Comparison of ENCODE assay signal across 16 mouse cellular contexts in the genomic region with DNA sequence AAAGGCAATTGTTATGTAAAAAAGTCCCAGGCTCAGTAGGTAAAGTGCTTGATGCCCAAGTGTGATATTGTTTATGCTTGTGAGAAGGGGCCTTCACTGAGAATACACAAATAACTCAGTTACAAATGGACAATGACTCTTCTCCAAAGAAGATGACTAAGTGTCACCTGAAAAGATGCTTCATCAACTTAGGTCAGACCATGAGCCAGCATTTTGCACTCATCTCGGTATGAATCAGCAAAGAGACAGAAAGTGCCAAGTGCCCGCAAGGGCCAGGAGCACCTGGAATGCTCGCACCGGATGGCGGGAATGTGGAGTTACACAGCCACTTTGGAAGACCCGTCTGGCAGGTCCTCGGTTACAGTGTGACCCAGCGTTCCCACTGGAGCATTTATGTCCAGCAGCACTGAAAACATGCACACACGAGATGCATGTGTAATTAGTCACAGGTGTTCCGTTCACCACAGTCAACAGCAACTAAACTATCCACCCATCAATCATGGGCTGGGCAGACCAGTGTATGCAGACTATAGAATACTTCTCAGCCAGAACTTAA.
A peak's percentile ranks its signal among the peaks of the same experiment; 100 is the strongest.
DNase-seq lines count a peak whose midpoint lies in the region.
"Had no signal": no experiment of that assay in that cellular context is flagged by ENCODE, and none has a peak within 500 bp of the region (broad histone marks: within the 10 kb centered on the region; RNA-seq: fewer than 3 reads in every experiment).

No protein-coding gene starts in this region.

- peak; percentile 5 for DNase-seq in adrenal gland, adult 2 months
- no peak for DNase-seq in adrenal gland, adult (ENCODE audit: inconsistent age in 2 of 2, low spot score in 1 of 2)
- peak; percentile 67 for DNase-seq in 3134 (ENCODE audit: extremely low read depth, insufficient read length, low spot score)
- DNase-seq in NIH3T3 (ENCODE audit: low read depth), result peak; percentile 66
- DNase-seq in forelimb bud, embryonic 11.5 days (ENCODE audit: low read depth, low spot score), result peak; percentile 57
- DNase-seq in left cerebral cortex, postnatal 14 days (ENCODE audit: low spot score in 2 of 2), result no peak
- DNase-seq in cerebellum, postnatal 10 days, result no peak
- DNase-seq in urinary bladder, postnatal 36 days (ENCODE audit: low spot score in 2 of 2), result no peak
- DNase-seq: adrenal gland, postnatal 10 days; cerebellum, adult 11 months; cerebellum, adult 8-10 months; cerebellum, postnatal 25 days; gastrocnemius, adult 2 months; gastrocnemius, postnatal 25 days; heart, postnatal 4 days; kidney, adult 18-20 months had no signal

- intact Hi-C loops in left cerebral cortex, postnatal 14 days (cut with DNase I), result no loop called here

Comparison
In these comparisons a context has a peak if more than half of its experiments do, and no peak if none do; other contexts are left out.
1. DNase-seq: peak in adrenal gland, adult 2 months (single experiment), 3134 (single experiment), NIH3T3 (single experiment) and forelimb bud, embryonic 11.5 days (single experiment); none in adrenal gland, adult (0 of 2), left cerebral cortex, postnatal 14 days (0 of 2), cerebellum, postnatal 10 days (0 of 2) and urinary bladder, postnatal 36 days (0 of 2).